Mouse (Mus musculus): Measurements from ENCODE around the gene Bcl9. TPM values are rescaled to one million over a fixed set of nuclear protein-coding genes. Genes with fewer than 3 reads are reported as not detected.

Bcl9 gene
- polyA plus RNA-seq, 1 experiment = 0.05 TPM

DNA sequence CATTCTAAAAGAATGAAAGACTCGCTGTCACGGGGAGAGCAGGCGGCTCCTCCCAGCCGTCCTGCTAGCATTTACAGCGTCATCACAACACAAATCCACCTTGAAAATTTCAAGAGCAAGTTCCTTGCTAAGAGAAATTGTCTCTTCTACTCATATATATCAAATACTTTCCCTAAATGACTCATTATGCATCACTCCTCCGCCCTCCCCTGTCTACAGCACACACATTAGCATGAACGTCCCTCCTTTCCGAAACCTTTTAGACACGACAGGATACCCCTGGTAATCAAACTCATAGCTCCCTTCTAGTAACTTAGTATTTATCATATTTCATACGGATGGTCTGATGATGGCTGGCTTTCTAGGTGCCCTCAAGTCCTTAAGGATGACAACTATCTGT lies 83.8 kb downstream of the Bcl9 start:
- TF ChIP-seq GATA1 (IDR thresholded peaks at IDR 0.05; ENCODE audit: low read length) (no peak), TAL1 (IDR thresholded peaks at IDR 0.05; ENCODE audit: low read length) (no peak)
- H3K4me3 ChIP-seq (replicated peaks) = no peak overlapping the region
- no peaks in the 10 kb centered on the region for H3K27me3 ChIP-seq (ENCODE audit: control insufficient read depth)
- H3K4me1 ChIP-seq (ENCODE audit: control insufficient read depth) = no peaks in the 10 kb centered on the region
- H3K9me3 ChIP-seq (ENCODE audit: control insufficient read depth, low read length) = no peaks in the 10 kb centered on the region
- H3K36me3 ChIP-seq (ENCODE audit: control insufficient read depth) = peaks cover 16% of the 10 kb centered on the region; the same call in 1 of the 2 replicates

DNA sequence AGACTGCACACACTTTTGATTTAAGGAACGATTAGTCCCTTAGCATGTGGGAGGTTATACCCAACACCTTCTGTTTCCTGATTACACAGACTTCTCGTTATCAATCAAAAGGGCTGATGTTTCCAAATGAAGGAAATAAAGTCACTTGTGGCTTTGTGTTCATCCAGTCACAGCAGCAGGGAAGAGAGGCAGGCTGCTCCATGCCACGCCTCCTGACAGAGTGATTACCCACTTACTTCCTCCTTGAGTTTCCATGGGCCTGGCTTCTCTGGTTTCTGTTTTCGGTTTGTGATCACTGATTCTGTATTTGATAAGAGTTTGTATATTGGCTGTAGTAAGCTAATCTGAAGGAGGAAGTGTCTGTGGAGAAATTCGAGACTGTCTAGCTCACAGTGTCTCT lies 86.5 kb downstream of the Bcl9 start:
- no peak for TF ChIP-seq GATA1 (IDR thresholded peaks at IDR 0.05; ENCODE audit: low read length)
- TF ChIP-seq TAL1 (IDR thresholded peaks at IDR 0.05; ENCODE audit: low read length) = no peak
- H3K9me3 ChIP-seq (ENCODE audit: control insufficient read depth, low read length) = no peaks in the 10 kb centered on the region

GRCm38 (mm10) chr3:97209351-97209750 lies 88.4 kb downstream of the Bcl9 start:
- peaks cover 13% of the 10 kb centered on the region; the same call in 1 of the 2 replicates for H3K36me3 ChIP-seq (ENCODE audit: control insufficient read depth)
- H3K9me3 ChIP-seq (ENCODE audit: control insufficient read depth, low read length) = no peaks in the 10 kb centered on the region
- H3K27me3 ChIP-seq (ENCODE audit: control insufficient read depth) = no peaks in the 10 kb centered on the region
- no peak for TF ChIP-seq TAL1 (IDR thresholded peaks at IDR 0.05; ENCODE audit: low read length)
- no peak for TF ChIP-seq GATA1 (IDR thresholded peaks at IDR 0.05; ENCODE audit: low read length)
- no peak overlapping the region for H3K4me3 ChIP-seq (replicated peaks)
- H3K4me1 ChIP-seq (ENCODE audit: control insufficient read depth) = no peaks in the 10 kb centered on the region

More for the DNA sequence above, 86.5 kb downstream of the Bcl9 start:
- Histone ChIP-seq H3K4me3 (replicated peaks) (no peak overlapping the region), H3K4me1 (ENCODE audit: control insufficient read depth) (no peaks in the 10 kb centered on the region), H3K27me3 (ENCODE audit: control insufficient read depth) (no peaks in the 10 kb centered on the region), H3K36me3 (ENCODE audit: control insufficient read depth) (peaks cover 14% of the 10 kb centered on the region; the same call in 1 of the 2 replicates)

- no peak for TF ChIP-seq TAL1 (IDR thresholded peaks at IDR 0.05; ENCODE audit: low read length)
- TF ChIP-seq GATA1 (IDR thresholded peaks at IDR 0.05; ENCODE audit: low read length) = no peak
- Histone ChIP-seq H3K9me3 (ENCODE audit: control insufficient read depth, low read length) (no peaks in the 10 kb centered on the region), H3K27me3 (ENCODE audit: control insufficient read depth) (no peaks in the 10 kb centered on the region), H3K4me1 (ENCODE audit: control insufficient read depth) (no peaks in the 10 kb centered on the region), H3K36me3 (ENCODE audit: control insufficient read depth) (peaks cover 10% of the 10 kb centered on the region; the same call in 1 of the 2 replicates), H3K4me3 (replicated peaks) (no peak overlapping the region)
These were observed 91.2 kb downstream of the Bcl9 start for GRCm38 (mm10) chr3:97206521-97206920.

GRCm38 (mm10) chr3:97203880-97204279 lies 93.8 kb downstream of the Bcl9 start:
- Histone ChIP-seq H3K9me3 (ENCODE audit: control insufficient read depth, low read length) (no peaks in the 10 kb centered on the region), H3K27me3 (ENCODE audit: control insufficient read depth) (no peaks in the 10 kb centered on the region; the same call in 1 of the 2 replicates), H3K4me3 (replicated peaks) (no peak overlapping the region), H3K36me3 (ENCODE audit: control insufficient read depth) (peaks cover 5% of the 10 kb centered on the region; the same call in 1 of the 2 replicates), H3K4me1 (ENCODE audit: control insufficient read depth) (no peaks in the 10 kb centered on the region)
- TF ChIP-seq TAL1 (IDR thresholded peaks at IDR 0.05; ENCODE audit: low read length) (no peak), GATA1 (IDR thresholded peaks at IDR 0.05; ENCODE audit: low read length) (no peak)

DNA sequence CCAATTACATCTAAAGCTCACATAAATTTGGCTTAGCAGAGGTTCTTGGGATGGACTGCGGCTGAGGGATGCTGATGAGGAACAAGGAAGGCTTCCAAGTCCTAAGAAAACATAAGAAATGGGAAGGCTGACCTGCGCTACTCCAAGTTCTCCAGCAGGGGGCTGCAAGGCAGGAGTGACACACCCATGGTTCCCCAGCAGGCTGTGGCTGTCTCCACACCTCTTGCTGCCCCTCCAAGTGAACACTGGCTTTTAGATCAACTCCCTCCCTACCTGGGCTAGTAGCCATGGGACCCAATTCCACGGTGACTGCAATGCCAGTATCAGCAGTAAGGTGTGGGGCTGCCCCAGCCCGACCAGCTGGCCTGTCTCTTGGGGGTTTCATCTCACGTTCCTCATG lies 95.8 kb downstream of the Bcl9 start:
- Histone ChIP-seq H3K4me3 (replicated peaks) (no peak overlapping the region), H3K4me1 (ENCODE audit: control insufficient read depth) (no peaks in the 10 kb centered on the region), H3K9me3 (ENCODE audit: control insufficient read depth, low read length) (no peaks in the 10 kb centered on the region), H3K27me3 (ENCODE audit: control insufficient read depth) (no peaks in the 10 kb centered on the region; the same call in 1 of the 2 replicates), H3K36me3 (ENCODE audit: control insufficient read depth) (peaks cover 5% of the 10 kb centered on the region; the same call in 1 of the 2 replicates)
- no peak for TF ChIP-seq GATA1 (IDR thresholded peaks at IDR 0.05; ENCODE audit: low read length)

DNA sequence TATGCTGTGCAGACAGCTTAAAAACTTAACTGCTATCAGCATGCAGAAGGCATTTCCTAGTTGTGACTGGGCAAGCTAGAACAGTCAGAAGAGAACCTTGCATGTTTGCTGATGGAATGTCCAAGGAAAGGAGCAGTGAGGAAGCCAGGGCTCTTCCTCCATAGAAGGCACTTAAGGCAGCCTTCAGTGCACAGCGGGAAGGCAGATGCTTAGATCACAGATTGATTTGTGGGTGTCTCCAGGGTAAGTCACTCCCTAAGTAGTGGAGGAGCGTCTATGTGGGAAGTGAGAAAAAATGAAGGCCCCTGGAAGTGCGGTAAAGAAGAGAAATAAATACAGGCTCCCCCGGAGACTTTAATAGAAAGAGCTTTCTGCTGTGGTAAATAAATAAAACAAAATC lies 98.5 kb downstream of the Bcl9 start:
- H3K36me3 ChIP-seq (ENCODE audit: control insufficient read depth) = no peaks in the 10 kb centered on the region
- H3K27me3 ChIP-seq (ENCODE audit: control insufficient read depth) = no peaks in the 10 kb centered on the region; the same call in 1 of the 2 replicates
- H3K4me3 ChIP-seq (replicated peaks) = no peak overlapping the region
- no peak for TF ChIP-seq TAL1 (IDR thresholded peaks at IDR 0.05; ENCODE audit: low read length)
- TF ChIP-seq GATA1 (IDR thresholded peaks at IDR 0.05; ENCODE audit: low read length) = no peak
- no peaks in the 10 kb centered on the region for H3K4me1 ChIP-seq (ENCODE audit: control insufficient read depth)
- H3K9me3 ChIP-seq (ENCODE audit: control insufficient read depth, low read length) = no peaks in the 10 kb centered on the region

DNA sequence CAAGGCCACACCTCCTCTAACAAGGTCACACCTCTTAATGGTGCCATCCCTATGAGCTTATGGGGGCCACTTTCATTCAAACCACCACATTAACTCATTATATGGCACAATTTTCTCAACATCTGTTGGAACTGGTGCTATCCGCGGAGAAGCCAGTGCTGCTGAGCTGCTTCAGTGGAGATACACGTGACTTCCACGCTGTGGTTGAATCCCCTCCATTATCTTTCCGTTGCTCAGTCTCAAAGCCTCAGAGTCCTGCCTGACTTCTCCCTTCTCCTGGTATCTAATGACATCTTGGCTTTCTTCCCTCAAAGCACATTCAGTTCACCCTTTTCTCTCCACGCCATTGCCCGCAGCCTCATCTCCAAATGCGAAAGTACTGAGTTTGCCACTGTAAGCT lies 101.1 kb downstream of the Bcl9 start:
- Histone ChIP-seq H3K27me3 (ENCODE audit: control insufficient read depth) (no peaks in the 10 kb centered on the region; the same call in 1 of the 2 replicates), H3K9me3 (ENCODE audit: control insufficient read depth, low read length) (no peaks in the 10 kb centered on the region), H3K4me1 (ENCODE audit: control insufficient read depth) (no peaks in the 10 kb centered on the region), H3K36me3 (ENCODE audit: control insufficient read depth) (no peaks in the 10 kb centered on the region), H3K4me3 (replicated peaks) (no peak overlapping the region)
- TF ChIP-seq TAL1 (IDR thresholded peaks at IDR 0.05; ENCODE audit: low read length) = no peak
- no peak for TF ChIP-seq GATA1 (IDR thresholded peaks at IDR 0.05; ENCODE audit: low read length)

GRCm38 (mm10) chr3:97185098-97185860 lies 112.4 kb downstream of the Bcl9 start:
- no peaks in the 10 kb centered on the region; the same call in 1 of the 2 replicates for H3K4me1 ChIP-seq (ENCODE audit: control insufficient read depth)
- no peaks in the 10 kb centered on the region for H3K27me3 ChIP-seq (ENCODE audit: control insufficient read depth)
- no peaks in the 10 kb centered on the region for H3K36me3 ChIP-seq (ENCODE audit: control insufficient read depth)
- no peaks in the 10 kb centered on the region for H3K9me3 ChIP-seq (ENCODE audit: control insufficient read depth, low read length)
- no peak for TF ChIP-seq TAL1 (IDR thresholded peaks at IDR 0.05; ENCODE audit: low read length)
- TF ChIP-seq GATA1 (IDR thresholded peaks at IDR 0.05; ENCODE audit: low read length) = no peak
- no peak overlapping the region for H3K4me3 ChIP-seq (replicated peaks)

Measured in erythroblast, embryonic 14.5 days (primary cell).